Mouse (Mus musculus) WW6 (cell line): ENCODE measurements around the gene Rbm26.

Experiments used
- DNase-seq: peaks from one replicate; pipeline ENCODE4 v3.0.0-alpha.2; 2013; ENCODE audit warnings: low read depth, low spot score

Rbm26 gene

DNA sequence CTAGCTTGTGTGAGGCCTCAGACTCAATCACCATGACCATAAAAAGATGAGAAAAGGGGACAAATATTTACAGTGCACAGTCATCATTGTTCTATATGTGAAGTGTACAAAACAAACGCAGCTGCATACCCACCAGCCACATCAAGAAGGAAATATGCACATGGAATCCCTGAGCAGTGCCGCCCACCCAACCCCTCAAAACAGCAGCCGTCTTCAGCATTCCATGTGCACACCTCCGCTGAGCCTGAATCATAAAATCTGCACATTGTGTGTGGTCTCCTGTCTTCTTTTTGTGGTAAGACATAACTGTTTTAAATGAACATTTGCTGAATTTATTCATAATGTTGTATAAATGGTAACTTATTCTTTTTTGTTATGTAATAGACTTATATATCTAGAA lies 90.1 kb downstream of the Rbm26 start:
- DNase-seq, result no peak

DNA sequence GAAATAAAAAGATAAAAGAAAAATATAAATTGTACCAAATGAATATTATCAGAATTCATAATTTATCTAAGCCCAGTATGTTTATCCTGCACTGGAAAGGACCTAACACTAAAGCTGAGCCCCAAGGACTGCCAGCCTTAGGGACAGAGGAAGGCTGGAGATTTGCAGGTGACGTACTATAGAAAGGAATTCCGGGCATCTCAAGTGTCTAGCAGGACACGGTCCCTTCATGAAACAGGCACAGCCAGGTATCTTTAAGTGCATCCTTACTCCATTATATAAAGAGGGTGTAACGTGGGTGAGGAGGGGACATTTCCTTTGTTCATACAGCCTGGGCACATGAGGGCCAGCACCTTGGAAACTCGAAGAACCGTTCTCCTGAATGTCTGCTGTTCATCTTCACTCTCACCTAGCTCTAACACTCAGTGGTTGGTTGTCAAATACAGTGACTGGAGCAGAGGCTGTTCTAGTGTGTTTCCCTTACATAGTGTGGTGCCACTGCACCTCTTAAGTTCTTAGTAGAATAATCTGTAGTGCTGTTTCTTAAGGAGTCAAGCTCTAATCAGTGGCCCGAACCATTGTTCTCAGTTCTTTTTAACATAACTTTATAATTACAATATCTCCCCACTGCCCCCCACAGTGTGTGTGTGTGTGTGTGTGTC lies 91.7 kb downstream of the Rbm26 start:
- no peak for DNase-seq

DNA sequence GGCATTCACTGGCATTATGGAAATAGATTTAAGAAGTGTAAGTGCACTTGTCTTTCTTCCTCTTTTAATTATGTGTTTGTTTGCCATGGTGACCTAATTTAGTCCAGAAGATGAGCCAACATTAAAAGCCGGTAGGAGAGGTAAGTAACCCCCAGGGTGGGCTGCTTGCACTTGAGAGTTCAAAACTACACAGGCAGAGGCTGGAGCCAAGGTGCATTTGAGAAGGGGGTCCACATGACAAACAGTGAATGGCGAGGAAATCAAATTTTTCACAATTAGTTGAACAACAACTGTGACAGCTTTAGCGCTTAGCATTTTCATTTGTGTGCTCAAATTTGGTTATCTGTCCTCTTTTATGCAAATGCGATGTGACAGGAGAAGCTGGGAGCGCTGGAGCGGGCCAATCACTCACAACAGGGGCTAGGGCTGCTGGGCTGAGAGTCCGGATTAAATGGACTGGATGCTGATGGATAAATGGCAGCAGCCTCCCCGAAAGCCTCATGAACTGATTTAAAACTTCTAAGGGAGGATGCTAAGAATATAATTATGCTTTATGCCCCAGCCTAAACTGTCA lies 92.3 kb downstream of the Rbm26 start:
- no peak for DNase-seq

DNA sequence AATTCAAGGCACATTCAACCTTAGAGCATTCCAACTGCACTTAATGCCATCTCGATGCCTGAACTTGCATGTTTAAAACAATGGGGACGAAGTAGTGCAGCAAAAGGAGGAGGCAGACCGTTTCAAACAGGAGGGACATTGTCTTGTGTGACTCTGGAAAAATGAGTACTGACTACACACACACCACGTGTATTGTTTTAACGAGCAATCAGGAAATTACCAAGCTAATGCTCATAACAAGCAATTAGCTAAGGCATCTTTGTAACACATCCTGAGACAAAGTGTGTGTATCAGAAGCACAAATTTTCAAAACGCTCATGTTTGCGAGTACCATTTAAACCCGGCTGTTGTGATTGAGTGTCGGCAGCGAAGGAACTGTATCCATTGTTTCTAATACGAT lies 93.0 kb downstream of the Rbm26 start:
- DNase-seq, result no peak

DNA sequence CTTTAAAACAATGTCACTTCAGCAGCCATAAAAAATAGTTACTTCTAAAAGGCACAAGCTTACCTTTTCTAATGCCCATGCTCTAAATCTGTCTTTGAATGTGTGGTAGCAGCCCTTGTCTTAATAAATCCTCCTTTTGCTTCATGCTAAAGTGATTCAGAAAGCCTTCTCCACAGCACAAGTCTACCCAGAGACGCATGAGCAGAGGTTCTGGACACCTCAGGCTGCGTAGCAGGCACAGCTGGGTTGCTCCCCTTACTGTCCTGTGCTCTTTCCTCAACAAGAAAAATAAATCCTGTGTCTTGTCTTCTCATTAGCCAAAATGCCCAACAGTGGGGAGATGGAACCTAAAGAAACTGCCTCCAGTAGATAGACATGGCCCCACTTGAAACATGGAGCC lies 102.4 kb downstream of the Rbm26 start:
- DNase-seq, result no peak

DNA sequence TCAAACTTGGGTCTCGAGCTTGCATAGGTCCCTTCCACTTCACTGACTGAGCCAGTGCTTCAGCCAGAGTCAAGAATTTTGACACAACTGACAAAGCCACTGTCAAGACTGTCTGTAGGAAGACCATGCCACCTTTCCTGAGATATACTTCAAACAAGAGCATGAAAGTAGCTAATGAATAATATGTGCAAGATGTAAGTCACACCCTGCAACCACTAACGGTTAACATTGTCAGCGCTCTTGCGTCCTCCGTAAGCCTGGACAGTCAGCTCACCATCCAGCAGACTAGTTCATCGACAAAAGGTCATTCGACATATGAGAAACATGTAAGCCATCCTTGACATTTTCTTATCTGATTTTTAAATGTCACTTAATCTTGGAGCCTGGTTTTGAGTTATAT lies 102.8 kb downstream of the Rbm26 start:
- DNase-seq, result no peak

DNA sequence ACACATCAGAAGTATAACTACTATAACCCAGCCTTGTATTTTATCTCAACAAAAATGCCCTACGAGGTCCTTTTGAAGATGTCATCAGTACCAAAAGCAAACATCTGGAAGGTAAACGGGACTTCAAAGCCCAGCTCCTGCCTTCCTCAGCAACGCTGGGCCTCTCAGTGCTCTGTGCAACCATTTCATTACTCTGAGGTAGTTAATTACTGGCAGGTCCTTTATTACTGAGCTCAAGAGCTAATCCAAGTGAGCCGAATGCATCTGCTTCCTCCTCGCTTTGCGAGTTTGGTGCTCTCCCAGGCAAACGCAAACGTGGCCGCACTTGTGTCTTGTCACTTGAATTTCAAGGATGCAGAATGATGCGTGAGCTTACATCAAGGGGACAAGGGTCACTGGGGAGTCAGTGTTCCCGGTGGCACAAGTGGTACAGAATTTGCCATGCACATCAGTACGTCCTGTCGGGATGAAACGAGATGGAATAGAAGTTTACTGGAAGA lies 106.1 kb downstream of the Rbm26 start:
- DNase-seq, result no peak

DNA sequence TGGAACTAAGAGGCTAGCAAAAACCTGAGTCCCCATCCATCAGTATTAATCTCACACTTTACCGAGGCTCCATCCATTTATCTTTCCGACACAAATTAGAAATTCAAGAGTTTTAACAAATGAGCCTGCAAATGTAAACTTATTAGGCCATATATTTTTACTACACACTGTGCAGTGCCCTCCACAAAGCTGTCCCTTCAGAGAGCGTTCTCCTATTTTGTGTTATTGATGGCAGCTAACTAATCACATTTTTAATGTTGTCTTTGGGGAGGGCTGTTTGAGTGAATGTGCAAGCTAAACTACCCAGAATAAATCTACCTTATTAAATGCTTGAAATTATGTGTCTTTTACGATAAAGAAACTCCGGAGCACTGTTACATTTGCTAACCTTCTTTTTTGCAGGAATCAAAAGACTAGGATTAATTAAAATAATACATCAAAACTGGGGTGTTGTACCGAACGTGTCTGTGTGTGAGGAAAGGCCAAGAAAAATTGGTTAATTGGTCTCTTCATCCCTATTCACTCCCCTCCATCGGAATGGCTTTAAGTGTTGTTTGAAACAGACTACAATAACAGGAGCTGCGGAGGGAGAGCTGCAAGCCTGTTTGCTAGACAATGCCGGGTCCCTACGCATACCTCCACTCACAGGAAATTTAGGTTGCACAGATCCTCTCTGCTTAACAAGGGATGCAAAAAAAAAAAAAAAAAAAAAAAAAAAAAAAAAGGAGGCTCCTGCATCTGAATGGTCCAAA lies 106.7 kb downstream of the Rbm26 start:
- no peak for DNase-seq

DNA sequence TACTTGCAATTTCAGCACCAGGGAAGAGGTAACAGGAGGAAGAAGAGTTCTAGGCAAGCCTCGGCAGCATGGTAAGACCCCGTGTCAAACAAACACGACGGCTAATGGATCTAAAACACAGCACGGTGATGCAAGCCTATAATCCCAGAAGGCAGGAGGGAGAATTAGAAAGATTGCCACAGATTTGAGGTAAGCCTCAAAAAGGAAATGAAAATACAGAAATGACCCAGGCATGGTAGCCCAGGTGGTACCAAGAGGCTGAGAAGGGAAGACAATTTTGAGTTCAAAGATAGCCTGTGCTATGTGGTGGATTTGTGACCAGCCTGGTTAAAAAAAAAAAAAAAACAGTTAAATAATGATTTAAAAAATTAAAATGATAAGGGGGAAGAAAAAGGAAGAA lies 109.1 kb downstream of the Rbm26 start:
- no peak for DNase-seq

DNA sequence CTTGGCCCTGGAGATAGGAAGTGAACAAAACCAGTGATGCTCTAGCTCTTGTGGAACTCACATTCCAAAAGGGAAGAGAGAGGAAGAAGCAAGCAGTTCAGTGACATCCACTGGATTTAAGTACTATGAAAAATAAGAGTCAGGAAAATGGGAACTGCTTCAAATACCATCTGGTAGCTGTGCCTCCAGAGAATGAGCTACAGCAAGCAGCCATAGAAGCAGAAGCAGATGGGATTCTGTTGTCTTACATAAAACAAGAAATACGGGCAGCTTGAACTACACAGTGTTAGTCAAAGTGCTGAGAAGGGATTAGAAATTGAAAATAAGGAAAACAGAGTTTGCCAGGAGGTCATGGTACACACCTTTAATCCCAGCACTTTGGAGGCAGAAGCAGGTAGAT lies 112.9 kb downstream of the Rbm26 start:
- DNase-seq, result no peak

DNA sequence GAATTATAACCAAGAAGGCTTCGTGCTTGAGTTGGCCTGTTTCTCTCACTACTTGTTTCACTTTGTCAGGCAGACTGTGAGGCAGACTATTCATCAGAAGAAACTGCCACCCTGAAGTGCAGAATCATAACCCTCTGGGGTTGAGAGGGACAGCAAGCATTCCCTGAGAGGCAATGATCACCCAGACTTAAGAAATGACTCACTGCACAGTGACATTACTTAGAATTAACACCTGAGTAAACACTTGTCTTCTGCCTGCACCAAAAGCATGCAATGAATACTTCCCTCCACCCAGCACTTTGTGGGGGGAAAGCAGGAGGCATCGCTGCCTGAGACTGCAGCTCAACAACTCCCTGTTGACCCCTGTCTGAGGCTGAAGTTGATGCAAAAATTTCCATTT lies 115.9 kb downstream of the Rbm26 start:
- no peak for DNase-seq

DNA sequence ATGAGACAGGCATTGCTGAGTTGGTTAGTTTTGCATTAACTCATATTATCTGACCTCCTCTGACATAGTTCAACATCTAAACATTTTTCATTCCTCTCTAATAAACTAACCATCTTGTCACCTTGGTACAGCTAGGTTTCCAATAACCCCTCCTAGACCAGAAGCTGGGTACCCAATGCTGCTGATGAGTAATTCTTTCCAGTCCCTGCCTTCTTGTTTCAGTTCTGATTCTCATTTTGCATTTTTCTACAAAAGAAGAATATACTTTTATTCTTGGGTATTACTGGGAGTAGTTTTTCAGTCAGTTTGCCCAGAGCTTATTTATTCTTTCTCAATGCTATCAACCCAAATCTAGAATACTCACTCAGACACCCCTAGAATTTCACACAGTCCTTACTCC lies 119.2 kb downstream of the Rbm26 start:
- DNase-seq, result no peak
